Mouse (Mus musculus) G1E-ER4 (cell line): ENCODE data around the gene Acoxl. TPM values are rescaled to one million over a fixed set of nuclear protein-coding genes. Genes with fewer than 3 reads are reported as not detected.

Source experiments
- GATA1 ChIP-seq: IDR thresholded peaks from one replicate; pipeline ENCODE4 v1.8.0; 2012; ENCODE audit warnings: low read length, inconsistent platforms
- polyA plus RNA-seq: library from polyadenylated mRNA; stranded (reverse); fragments of >175 nt; gene quantifications from 2 replicates; pipeline ENCODE4 v1.2.3, GENCODE M21; 2012

Acoxl gene
- polyA plus RNA-seq, 1 experiment: 0.09 TPM

DNA sequence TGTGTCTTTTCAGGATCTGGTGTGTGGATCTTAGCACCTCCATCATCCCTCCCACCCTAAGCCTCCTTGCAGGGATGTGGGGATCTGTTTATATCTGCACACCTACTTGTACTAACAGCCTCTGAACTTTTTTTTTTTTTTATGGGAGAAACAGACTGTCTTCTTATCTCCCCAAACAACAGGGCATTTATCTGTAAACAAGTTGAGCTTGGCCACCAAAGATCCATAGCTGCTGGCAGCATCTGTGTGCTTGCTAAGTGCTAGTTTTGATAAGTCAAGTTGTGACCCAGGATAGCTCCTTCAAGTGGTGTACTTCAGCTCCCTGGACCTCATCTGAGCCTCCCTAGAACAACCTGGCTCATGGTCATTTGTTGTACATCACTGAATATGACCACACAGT is 305.3 kb downstream of the Acoxl start:
- TF ChIP-seq GATA1: peak; percentile 75

DNA sequence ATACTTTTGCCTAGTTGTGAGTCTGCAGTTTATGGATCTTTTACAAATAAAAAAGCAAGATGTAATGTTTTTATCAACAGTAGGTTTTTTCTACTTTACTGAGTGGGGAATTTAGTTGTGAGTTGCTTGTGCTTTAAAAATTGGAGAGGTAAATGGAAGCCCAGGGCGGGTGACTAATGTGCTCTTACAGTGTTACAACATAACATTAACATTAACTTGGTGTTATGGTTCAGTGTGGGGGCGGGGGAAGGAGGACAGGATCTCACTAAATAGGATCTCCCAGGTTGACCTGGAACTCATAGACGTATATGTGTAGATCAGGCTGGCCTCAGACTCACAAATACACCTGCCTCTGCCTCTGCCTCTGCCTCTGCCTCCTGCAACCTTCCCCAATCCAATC is 306.8 kb downstream of the Acoxl start:
- TF ChIP-seq GATA1: no peak

DNA sequence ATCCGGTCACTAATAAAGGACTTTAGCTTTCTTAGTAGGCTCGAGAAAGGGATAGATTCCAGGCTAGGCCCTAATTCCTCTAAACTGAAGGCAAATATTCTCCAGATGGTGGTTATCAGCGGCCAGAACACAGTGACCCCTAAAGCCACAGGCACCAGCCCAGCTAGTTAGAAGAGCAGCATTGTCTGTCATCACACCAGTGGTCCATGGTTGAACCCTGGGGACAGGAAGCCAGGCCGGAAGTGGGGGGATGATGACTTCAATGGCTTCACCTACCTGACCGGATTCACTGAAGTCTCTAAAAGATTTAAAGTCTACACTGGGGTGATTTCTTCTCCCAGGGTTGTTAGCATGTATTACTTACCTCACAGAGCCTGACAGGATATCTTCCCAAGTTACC is 310.9 kb downstream of the Acoxl start:
- no peak for TF ChIP-seq GATA1

DNA sequence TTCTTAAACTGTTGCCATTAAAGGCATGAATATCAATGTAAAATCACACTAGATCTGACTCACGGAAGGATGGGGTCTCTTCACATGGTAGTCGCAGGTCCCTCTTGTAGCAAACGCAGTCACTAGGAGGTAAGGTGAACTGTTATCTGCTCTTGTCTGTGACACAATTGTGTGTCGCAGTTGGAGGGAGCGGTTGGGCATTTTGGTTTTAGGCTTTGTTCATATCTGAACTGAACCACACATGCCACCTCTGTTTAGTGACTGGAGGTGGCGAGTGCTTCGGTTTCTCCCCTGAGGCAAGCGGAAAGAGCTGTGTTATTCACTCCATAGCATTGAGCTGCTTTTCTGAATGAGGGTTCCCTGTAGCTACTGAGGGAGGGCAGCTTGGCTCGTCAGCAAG is 313.5 kb downstream of the Acoxl start:
- TF ChIP-seq GATA1: no peak

DNA sequence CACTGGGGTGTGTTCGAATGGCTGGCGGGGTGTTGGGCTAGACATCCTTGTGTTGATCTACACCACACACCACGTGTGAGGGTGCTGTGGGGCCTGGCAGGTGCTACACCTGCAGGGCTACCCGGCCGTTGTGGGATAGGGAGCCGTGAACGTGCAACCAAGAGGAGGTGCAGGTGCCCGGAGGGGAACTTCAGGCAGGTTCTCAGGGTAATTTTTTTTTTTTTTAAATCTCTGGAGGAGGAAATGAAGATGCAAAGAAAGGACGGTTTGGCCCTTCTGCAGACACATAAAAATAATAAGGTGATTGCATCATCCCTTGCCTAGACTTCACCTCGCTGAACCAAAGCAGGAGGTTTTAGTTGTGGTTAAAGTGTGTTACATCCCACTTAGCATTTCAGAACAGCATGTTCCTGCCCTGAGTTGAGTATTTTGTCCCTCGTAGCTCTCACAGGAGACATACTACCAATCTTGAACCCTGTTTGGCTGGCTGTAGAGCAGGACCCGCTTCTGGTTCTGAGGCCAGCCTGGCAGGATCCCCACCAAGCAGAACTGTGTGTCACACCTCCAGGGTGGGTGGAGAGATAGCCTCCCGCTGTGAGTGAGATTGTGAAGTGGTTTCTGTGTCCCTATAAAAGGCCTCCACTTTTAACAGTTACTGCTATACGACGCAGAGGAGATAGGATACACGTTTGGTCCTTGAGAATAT is 314.3 kb downstream of the Acoxl start:
- no peak for TF ChIP-seq GATA1

DNA sequence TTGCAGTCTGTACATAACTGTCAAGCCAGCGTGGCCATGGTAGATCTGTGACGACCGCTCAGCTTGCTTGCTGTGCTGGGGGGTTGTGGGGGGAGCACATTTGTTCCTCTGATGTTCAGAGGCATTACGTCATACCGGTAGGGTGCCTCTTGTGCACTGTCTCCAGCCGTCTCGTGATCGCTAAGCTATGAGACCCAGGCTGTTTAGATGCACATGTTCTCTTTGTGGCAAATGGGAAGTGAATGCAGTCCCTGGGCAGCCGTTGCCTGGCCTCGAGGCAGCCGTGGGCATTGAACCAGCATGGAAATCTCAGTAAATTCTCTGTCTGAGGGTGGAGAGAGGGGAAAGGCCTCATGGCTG is 314.9 kb downstream of the Acoxl start:
- no peak for TF ChIP-seq GATA1

- TF ChIP-seq GATA1: no peak
These were observed 316.9 kb downstream of the Acoxl start for GRCm38 (mm10) chr2:128155412-128156066.

DNA sequence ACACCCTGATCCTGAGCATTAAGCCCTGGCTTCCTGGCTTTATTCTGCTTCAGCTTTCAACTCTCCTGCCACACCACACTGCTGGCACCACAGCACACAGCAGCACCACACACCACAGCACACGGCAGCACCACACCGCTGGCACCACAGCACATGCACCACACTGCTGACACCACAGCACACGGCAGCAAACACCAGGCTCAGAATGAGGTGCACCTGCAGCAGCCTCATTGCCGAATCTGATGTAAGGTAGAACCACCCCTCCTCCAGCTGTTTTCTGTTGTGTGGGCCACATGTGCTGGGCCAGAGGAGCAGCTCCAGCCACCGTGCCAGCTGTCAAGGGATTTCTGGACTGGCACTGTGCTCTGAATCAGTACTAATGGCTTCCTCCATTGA is 317.4 kb downstream of the Acoxl start:
- no peak for TF ChIP-seq GATA1

DNA sequence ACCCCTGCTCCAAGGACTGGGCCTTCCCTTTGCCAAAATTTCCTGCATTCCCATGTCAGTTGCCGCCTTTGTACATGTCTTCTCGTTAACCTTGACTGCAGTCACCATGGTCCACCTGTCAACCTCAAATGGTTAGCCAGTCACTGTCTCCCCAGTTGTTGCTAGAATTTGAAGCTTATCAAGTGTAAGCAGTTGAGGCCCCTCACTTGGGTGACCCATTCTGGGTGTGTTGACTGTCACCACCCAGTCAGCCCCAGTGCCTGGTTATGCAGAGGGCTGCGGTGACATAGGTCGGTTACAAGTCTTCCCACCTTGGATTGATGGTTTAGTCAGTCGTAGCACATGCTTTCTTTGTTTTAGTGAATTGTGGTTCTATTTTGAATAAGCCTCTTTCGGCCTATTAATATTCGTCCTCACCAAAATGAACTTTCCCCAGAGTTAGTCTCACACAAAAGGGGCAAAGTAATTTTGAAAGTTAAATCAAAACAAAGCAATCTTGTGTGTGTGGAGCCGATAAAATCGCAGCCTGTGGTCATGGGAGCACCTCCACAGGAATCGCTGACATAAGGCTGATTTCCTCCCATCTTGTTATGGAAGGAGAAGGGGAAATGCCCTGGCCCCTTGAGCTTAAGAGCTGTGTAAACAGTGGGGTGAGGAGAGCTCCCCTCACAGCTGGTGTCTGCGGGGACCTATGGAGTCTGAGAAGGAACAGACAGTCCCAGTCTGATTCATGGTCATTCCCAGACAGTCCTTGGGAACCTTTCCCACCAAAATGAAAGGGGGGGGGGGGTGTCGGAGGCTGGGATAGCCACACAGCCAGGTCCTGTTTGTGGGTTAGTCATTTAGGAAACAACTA is 318.1 kb downstream of the Acoxl start:
- no peak for TF ChIP-seq GATA1

DNA sequence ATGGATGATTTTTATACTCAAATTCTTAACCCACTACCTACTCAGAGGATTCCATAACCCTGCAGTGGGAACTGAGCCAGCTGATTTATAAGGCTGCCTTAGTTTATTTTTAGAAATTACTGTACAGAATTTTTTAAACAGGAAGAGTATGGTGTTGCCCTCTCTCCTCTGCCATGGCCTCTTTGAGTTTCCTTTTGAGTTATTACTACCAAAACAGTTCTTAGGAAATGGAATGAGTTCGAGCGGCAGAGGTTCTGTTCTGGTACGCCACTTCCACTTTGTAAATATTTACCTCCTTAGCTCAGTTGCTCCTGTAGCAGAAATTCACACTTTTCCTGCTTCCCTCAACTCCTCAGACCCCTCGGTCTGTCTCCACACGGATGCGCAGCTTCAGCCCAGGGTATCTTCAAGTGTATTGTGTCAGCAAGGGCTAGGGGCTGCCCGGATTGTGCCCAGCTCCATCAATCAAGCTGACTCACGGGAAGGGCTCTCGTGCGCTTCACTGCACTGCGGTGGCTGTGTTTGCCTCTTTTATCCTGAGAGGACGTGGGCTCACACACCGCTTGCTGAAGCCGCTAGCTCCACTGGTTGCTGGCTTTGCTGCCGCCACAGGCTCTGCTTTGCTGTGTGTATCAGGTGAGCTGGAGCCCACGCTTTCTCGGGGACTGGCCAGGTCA is 320.2 kb downstream of the Acoxl start:
- no peak for TF ChIP-seq GATA1

- no peak for TF ChIP-seq GATA1
These were observed 321.0 kb downstream of the Acoxl start for GRCm38 (mm10) chr2:128159619-128160125.

GRCm38 (mm10) chr2:128163177-128163576 is 324.5 kb downstream of the Acoxl start:
- TF ChIP-seq GATA1: no peak

GRCm38 (mm10) chr2:128166623-128167423 is 328.1 kb downstream of the Acoxl start:
- TF ChIP-seq GATA1: no peak

- no peak for TF ChIP-seq GATA1
These were observed 329.3 kb downstream of the Acoxl start for GRCm38 (mm10) chr2:128167930-128168329.

- TF ChIP-seq GATA1: no peak
These were observed 330.8 kb downstream of the Acoxl start for GRCm38 (mm10) chr2:128169486-128169885.
